Mouse (Mus musculus): ENCODE measurements around the gene Enox1.
"Not testable (repeated sequence)": the region's sequence is repeated elsewhere in the genome, so short reads cannot be mapped to it uniquely, and the experiment has no call there.

Gene Enox1

GRCm38 (mm10) chr14:77509042-77509441 lies 352.5 kb downstream of the Enox1 start:
- no peak for DNase-seq (ENCODE audit: extremely low spot score, low spot score)

DNA sequence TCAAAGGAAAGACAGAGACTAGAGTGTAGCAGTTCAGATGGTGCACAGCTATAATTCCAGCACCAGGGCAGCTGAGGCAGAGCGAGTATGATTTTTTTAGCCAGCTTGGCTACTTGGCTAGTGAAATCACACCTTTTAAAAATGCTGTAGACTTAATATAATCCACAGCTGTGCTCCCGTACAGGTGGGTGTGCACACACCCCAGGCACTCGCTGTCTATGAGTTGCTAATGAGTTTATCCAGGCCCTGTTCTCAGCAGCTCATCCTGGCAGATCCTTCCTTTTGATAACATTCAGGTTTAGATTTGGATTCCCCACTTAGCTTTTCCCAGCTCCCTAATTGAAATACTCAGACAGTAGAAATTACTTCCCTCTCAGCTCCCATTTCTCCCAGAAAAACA lies 353.4 kb downstream of the Enox1 start:
- DNase-seq (ENCODE audit: extremely low spot score, low spot score): no peak

DNA sequence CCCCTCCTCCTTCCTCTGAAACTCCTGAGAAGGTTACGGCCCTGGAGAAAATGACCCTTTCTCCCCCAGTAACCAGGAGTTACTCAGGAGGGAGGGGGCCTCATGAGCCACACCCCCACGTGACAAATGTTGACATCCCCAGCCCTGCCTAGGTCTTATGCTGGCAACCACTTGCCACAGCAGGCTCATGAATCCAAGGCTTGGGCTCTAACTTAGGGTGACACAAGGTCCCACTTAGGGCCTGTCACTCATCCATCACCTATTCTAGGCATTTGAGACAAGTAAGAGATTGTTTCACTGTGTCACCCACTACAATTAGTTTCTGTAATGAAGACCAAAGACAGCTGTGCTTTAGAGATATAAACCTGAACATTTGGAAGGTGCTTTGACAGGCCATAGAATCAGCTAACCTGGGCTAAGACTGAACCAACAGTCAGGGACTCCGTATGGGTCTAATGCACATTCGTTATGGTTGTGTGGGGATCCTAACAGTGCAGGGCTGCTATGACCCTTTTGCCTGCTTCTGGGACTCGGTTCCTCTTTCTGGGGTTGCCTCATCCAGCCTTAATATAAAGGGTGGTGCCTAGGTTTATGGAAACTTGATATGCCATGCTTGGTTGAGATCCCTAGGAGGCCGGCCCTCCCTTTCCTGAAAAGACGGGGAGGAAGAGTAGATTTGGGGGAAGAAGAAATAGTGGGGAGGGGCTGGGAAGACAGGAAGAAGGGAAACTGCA lies 354.7 kb downstream of the Enox1 start:
- no peak for DNase-seq (ENCODE audit: extremely low spot score, low spot score)

DNA sequence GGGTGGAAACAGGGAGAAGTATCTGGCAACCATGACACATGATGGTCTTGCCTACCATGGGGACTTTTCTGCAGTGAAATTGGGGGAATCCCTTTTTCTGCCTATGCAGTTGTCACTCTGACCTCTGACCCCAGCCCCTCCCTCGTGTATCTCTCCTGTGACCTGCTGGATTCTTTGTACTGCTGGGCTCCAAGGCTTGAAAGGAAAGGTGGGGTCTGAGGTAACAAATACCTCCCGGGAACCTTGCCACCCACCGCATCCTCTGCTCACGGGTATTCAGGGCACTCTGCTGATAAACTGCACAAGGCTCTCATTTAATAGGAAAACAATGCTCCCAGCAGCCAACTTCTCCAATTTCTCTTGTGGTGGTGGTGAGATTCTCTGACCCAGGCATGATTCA lies 361.5 kb downstream of the Enox1 start:
- no peak for DNase-seq (ENCODE audit: extremely low spot score, low spot score)

GRCm38 (mm10) chr14:77518941-77519695 lies 362.6 kb downstream of the Enox1 start:
- DNase-seq (ENCODE audit: extremely low spot score, low spot score): no peak

DNA sequence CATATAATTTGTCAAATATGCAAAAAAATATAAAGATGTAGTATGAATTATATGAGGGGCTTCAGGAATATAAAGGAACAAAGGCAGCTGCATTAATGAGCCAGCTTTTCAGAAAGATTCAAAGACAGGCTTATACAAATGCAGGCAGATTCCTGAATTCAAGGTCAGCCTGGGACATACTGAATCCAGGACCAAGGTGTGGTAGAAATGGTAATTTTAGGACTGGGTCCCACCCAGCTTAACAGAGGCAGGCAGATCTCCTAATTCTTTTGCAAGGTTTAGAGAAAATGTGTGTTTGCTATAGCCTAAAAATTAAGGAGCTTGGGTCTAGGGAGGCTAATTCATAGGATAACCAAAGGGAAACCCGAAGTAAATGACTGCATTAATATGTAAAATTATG lies 363.1 kb downstream of the Enox1 start:
- DNase-seq (ENCODE audit: extremely low spot score, low spot score): no peak

DNA sequence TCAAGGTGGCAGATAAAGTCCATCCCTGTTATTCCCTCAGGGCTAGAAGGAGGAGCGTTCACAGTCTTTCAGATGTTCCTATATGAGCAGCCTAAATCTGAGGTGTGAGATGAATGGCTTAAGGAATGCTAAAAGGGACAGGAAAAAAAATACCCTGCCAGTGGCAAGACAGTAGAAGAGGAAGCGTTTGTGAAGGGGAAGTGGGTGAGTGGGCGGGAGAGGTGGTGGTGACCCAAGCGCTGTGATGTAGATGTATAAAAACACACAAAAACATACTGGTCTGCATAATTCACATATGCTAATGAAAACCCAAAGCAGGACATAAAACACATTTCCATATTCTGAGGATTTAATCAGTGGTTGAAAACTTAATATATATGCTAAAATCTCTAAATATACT lies 367.7 kb downstream of the Enox1 start:
- DNase-seq (ENCODE audit: extremely low spot score, low spot score): no peak

DNA sequence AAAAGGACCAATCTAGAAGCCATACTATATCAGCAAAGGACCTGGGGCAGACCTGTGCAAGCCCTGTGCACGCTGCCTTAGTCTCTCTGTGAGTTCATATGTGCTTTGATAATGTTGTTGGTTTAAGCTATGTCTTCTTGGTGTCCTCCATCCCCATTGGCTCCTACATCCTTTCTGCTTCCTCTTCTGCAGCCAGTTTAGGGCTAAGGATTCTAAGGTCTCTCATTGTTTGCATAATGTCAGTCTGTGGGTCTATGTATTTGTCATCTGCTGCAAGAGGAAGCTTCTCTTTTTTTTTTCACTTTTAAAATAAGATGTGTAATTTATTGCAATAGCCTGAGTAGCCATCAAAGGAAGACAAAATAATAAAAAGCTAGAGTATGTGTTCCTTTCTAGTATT lies 369.7 kb downstream of the Enox1 start:
- DNase-seq (ENCODE audit: extremely low spot score, low spot score): no peak

DNA sequence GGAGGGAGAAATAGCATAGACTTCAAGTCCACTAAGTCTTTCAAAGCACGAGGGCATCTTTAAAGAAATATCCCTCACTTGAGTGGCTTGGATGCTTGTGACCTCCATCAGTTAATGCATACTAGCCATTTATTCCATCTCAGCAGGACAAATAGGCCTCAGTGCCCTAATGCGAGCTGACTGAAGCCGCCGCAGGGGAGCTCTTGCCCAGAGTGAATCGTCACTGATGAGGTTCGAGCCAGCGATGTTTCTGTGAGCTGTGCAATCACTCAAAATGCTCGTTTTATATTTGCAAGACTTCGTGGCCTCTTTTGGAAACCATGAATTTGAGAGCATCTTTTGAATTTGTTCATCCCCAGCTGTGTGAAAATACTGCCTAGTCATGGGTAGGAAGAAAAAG lies 372.6 kb downstream of the Enox1 start:
- DNase-seq (ENCODE audit: extremely low spot score, low spot score): no peak

DNA sequence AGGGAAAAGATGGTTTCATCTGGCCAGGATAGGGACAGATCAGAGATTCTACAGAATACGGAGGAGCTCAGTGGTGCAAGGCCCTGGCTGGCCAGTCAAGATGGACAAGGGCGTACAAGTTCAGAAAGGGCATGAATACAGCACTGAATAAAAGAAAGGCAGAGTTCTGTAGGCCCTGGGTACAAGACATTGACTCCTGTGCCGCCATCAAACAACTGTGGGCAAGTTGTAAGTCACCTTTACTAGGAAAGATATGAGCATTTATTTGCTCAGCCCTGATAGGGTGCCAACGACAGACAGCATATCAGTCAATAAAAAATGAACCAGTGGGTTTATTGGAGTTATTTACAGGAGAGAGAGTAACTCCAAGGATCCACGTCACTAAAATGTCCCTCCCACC lies 373.1 kb downstream of the Enox1 start:
- no peak for DNase-seq (ENCODE audit: extremely low spot score, low spot score)

GRCm38 (mm10) chr14:77533638-77534037 lies 377.1 kb downstream of the Enox1 start:
- DNase-seq (ENCODE audit: extremely low spot score, low spot score): no peak

DNA sequence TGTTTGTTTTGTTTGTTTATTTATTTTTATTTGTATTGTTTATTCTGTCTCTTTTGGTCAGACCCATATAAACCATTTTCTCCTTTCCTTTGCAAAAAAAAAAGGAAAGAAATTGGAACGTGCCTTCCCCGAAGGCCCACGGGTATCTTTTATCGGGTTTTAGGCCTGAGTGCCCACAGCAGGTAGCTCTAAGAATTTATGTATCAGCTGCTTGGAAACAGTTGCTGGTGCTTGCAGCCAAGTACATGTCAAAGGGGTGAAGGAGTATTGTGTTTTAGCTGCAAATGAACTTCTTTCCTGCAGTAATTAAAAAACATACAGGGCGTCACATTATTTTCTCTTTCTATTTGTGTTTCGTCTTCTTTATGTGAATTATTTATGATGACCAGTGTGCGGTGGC lies 377.6 kb downstream of the Enox1 start:
- no peak for DNase-seq (ENCODE audit: extremely low spot score, low spot score)

GRCm38 (mm10) chr14:77536592-77536991 lies 380.0 kb downstream of the Enox1 start:
- no peak for DNase-seq (ENCODE audit: extremely low spot score, low spot score)

GRCm38 (mm10) chr14:77539563-77539962 lies 383.0 kb downstream of the Enox1 start:
- not testable (repeated sequence) for DNase-seq (ENCODE audit: extremely low spot score, low spot score)

DNA sequence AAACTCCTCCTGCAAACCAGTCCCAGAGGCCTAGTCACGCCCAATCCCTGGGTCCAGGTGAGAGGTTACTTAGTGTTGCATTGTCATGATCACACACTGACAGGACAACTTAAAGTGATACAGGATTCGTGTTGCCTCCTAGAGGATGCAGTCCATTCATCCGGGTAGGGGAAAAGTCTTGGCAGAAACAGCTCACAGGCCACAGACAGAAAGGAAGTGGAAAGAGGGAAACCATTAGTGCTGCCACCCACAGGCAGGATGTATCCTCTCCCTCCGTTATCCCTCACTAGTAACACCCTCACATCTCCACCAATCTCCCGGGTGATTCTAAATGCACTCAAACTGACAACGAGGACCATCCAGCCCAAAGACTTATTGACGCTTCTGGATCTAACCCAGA lies 385.4 kb downstream of the Enox1 start:
- DNase-seq (ENCODE audit: extremely low spot score, low spot score): no peak

- DNase-seq (ENCODE audit: extremely low spot score, low spot score): peak; percentile 3
Observed at GRCm38 (mm10) chr14:77546531-77547274, 390.1 kb downstream of the Enox1 start.

- no peak for DNase-seq (ENCODE audit: extremely low spot score, low spot score)
Observed at GRCm38 (mm10) chr14:77547351-77547750, 390.8 kb downstream of the Enox1 start.

GRCm38 (mm10) chr14:77548963-77549362 lies 392.4 kb downstream of the Enox1 start:
- DNase-seq (ENCODE audit: extremely low spot score, low spot score): no peak

DNA sequence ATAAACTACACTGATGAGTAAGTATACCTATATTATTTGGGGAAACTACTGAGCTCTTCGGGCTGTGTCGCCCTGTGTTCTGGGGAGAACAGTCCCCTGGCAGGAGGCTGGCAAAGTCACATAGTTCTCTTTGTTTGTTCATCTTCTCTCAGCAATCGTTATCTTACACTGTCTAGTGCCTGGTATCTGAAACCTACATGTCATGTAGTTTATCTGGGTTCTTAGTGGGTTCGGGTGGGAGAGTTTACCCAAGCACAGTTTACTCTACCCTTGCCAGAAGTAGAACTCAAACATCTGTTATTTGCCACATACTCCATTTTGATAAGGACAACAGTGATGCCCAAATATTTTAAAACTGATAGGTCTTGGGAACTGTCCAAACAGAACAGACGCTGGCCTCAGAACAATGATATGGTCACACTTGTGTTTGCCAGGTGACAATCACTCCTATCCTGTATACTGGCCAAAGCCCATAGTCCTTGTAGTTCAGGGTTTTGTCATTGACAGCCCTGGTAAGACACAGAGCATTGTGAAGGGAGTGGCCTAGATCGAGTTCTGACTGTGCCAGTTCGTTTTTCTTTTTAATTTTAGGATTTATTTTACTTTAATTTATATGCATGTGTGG lies 401.0 kb downstream of the Enox1 start:
- no peak for DNase-seq (ENCODE audit: extremely low spot score, low spot score)

DNA sequence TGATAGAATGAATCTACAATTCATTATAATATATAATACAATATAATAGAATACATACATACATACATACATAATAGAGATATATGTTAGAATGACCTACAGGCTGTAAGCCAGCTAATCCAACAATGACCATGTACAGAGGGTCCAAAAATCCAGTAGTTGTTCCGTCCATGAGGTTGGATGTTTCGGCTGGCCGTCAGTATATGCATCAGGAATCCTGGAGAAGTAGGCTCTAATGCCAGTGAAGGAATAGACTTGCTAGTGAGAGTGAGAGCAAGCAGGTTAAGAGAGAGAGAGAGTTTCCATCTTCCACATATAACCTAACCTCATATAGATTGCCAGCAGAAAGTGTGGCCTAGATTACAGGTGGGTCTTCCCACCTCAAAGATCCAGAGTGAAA lies 402.3 kb downstream of the Enox1 start:
- no peak for DNase-seq (ENCODE audit: extremely low spot score, low spot score)

DNA sequence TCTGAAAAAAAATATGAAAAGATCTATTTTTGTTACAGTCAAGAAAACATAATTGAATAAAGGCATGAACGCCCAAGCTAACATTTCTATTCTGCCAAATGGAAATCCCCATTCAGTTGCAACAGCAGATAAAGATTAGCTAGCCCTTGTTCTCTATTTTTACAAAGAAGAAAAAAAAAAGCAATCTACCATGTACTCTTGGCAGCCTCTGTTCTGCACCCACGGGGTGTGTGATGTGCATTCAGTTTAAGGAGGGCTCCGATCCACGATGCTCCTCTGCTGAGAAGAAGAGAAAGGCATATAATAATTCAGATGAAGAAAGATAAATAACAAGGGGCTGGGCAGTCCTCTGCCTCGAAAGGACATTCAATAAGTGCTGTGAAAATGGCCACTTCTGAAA lies 403.2 kb downstream of the Enox1 start:
- DNase-seq (ENCODE audit: extremely low spot score, low spot score): no peak
